Mouse (Mus musculus) intestine, embryonic 16.5 days (tissue): ENCODE data around the gene Lef1. TPM values are rescaled to one million over a fixed set of nuclear protein-coding genes. Genes with fewer than 3 reads are reported as not detected.
A peak's percentile ranks its signal among the peaks of the same experiment; 100 is the strongest.

ENCODE experiments used
- ATAC-seq: fragments of 200-750 bp; cut with Nextera tagmentation; 2 replicates; pipeline ENCODE4 v1.8.0; 2017; ENCODE audit warnings: moderate TSS enrichment, moderate library complexity
- H3K27ac ChIP-seq: fragments of 300-500 bp; sonication (generic); 2 replicates; pipeline ENCODE4 v1.5.1; 2014; ENCODE audit warnings: mild to moderate bottlenecking, low read length
- H3K27me3 ChIP-seq: fragments of 300-500 bp; sonication (generic); replicated peaks from 2 replicates; pipeline ENCODE4 v1.6.1; 2014; ENCODE audit warnings: low read length, control low read depth, mixed read lengths; ENCODE audit not compliant: control insufficient read depth, insufficient read depth
- H3K36me3 ChIP-seq: fragments of 300-500 bp; sonication (generic); 2 replicates; pipeline ENCODE4 v1.6.1; 2014; ENCODE audit warnings: low read length, control low read depth; ENCODE audit not compliant: control insufficient read depth, insufficient read depth
- H3K4me1 ChIP-seq: fragments of 300-500 bp; sonication (generic); 2 replicates; pipeline ENCODE4 v1.6.1; 2014; ENCODE audit warnings: low read length, control low read depth, mixed read lengths; ENCODE audit not compliant: control insufficient read depth, insufficient read depth
- H3K4me2 ChIP-seq: fragments of 300-500 bp; sonication (generic); 2 replicates; pipeline ENCODE4 v1.6.1; 2014; ENCODE audit warnings: low read depth, low read length, control low read depth
- H3K4me3 ChIP-seq: fragments of 300-500 bp; sonication (generic); 2 replicates; pipeline ENCODE4 v1.5.1; 2014; ENCODE audit warnings: mild to moderate bottlenecking, low read length
- H3K9ac ChIP-seq: fragments of 300-500 bp; sonication (generic); 2 replicates; pipeline ENCODE4 v1.6.1; 2014; ENCODE audit warnings: low read depth, low read length
- H3K9me3 ChIP-seq: fragments of 300-500 bp; sonication (generic); 2 replicates; pipeline ENCODE4 v1.6.1; 2016; ENCODE audit warnings: low read length, control low read depth; ENCODE audit not compliant: control insufficient read depth
- WGBS: fragments of 180-500 bp; shearing (Covaris S2); extraction: QIAGEN DNeasy Blood & Tissue Kit; methylation state at CpG from one replicate; pipeline ENCODE4 v1.1.7; 2014; 5-methylcytosine and 5-hydroxymethylcytosine counted together
- polyA plus RNA-seq: library from polyadenylated mRNA; unstranded; fragments of >200 nt; fragmentation: Nextera tagmentation; extraction: Ambion mirVana; gene quantifications from 2 replicates; pipeline ENCODE4 v1.2.1, GENCODE M21; 2015

Gene Lef1
- polyA plus RNA-seq, result 0.28 and 0.31 TPM in 2 replicates

DNA sequence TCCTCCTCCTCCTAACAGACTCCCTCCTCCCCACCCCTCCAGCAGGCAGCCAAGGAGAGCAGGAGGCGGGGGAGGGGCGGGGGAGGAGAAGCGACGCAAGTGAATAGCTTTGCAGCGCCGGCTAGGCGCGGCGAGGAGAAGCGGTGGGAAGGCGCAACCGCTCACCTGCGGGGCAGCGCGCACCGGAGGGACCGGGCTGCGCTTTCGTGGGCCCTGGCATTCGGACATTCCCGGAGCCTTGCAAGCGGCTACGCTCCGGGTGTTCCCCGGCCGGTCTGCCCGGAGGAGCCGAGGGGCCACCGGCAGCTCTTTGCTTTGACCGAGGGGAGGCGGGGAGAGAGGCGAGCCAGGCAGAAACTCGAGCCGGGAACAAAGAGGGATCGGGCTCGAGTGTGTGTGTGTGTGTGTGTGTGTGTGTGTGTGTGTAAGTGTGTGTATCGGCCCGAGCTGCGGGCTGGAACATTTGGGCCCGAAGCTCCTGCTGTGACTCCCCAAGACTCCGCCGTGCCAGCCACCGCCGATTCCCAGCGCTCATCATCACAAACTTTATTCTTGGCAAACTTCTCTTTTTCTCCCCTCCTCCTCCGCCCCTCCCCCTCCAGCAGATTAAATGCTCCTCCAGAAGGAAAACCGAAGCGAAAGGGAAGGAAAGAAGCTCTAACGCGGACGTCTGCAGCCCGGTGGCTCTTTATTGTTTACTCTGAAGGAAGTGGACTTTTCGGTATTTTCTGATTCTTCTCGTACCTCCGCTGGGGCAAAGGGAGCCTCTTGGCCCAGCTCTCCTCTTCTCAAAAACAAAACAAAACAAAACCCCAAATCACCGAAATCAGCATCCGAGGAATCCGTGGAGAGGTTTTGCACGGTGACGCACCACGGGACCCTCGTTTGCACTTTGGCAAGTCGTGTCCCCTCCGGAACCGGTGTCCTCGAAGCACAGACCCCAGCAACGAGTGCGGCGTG, at the start of gene Lef1:
TSS of gene Lef1 (plus strand) at position 281 of the 960 bp plus-strand sequence.
- H3K27me3 ChIP-seq, result peaks cover 82% of the 10 kb centered on the region
- peaks cover 34% of the 10 kb centered on the region for H3K4me1 ChIP-seq
- no peaks in the 10 kb centered on the region for H3K36me3 ChIP-seq
- peak within 1 kb of the TSS; percentile 86 for H3K4me2 ChIP-seq
- peak within 1 kb of the TSS; percentile 50 for H3K4me3 ChIP-seq
- no peaks in the 10 kb centered on the region for H3K9me3 ChIP-seq
- ATAC-seq, result peak; percentile 34; the same call in 1 of the 2 replicates
- H3K27ac ChIP-seq, result no peak within 1 kb of the TSS
- under 1% methylated on average over 66 of the region's 69 CpGs for WGBS
- H3K9ac ChIP-seq, result peak within 1 kb of the TSS; percentile 14; the same call in 1 of the 2 replicates

DNA sequence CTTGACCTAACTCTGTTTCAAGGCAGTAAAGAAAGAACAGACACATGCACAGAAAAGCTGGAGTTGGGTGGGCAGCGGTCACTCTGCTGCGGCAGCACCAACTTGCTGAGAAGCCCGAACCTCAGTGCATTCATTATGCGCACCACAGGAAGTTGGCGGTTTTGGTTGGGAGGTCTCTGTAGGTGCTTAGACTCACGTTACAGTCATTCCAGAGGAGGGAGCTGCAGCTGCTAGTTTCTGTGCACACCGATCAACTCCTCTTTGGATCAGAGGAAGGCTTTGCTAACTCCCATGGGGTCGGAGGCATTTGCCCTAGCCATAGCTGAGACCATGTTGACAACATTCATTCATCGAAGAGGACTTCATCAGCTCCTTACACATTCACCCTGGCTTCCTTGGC, 45.3 kb upstream of the Lef1 start:
- no peak overlapping the region for H3K4me3 ChIP-seq
- no peak overlapping the region for H3K4me2 ChIP-seq
- no peaks in the 10 kb centered on the region for H3K36me3 ChIP-seq
- H3K27ac ChIP-seq, result no peak overlapping the region
- 87% methylated on average over 9 of the region's 9 CpGs for WGBS
- H3K27me3 ChIP-seq, result no peaks in the 10 kb centered on the region
- no peaks in the 10 kb centered on the region for H3K9me3 ChIP-seq
- no peak for ATAC-seq
- H3K4me1 ChIP-seq, result no peaks in the 10 kb centered on the region
- no peak overlapping the region for H3K9ac ChIP-seq

DNA sequence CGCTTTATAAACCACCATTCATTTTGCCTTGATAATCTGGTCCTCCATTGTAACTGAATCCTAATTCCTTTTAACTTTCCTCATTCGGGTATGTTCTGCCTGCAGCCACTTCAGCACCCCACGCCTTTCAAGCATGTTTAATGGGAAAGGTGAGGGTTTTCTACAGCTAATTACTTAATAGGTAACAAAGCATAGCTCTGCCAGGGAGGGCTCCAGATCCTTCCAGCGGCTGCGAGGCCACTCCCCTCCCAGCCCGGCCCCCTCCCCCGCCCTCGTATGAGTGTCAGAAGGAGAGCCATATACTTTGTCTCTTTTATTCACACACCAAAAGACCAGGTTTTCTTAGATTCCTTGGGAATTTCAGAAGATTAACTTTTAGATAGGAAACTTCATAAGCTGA, 44.1 kb upstream of the Lef1 start:
- Histone ChIP-seq H3K9me3 (no peaks in the 10 kb centered on the region), H3K36me3 (no peaks in the 10 kb centered on the region), H3K9ac (no peak overlapping the region), H3K4me3 (no peak overlapping the region), H3K4me1 (no peaks in the 10 kb centered on the region), H3K27me3 (no peaks in the 10 kb centered on the region), H3K4me2 (no peak overlapping the region), H3K27ac (no peak overlapping the region)
- WGBS, result 22% methylated on average over 8 of the region's 8 CpGs
- ATAC-seq, result no peak

DNA sequence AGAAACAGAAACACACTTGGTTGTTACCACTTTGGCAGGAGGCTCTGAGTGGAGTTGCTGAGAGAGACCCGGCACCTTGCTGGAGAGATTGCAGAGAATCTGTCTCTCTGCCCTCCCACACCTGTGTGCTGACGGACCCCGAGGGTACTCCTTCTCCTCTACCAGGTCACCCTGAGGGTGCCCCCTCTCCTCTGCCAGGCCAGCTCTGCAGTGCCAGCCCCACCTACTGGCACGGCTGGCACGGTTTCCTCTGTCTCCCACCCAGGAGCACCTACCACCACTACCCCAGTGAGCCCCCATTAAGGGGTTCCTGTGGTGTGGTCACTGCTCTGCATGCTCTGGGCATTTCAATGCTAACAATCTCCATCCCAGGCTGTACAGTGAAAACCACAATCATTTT, 42.3 kb upstream of the Lef1 start:
- no peaks in the 10 kb centered on the region for H3K9me3 ChIP-seq
- no peaks in the 10 kb centered on the region for H3K36me3 ChIP-seq
- no peaks in the 10 kb centered on the region for H3K27me3 ChIP-seq
- H3K27ac ChIP-seq, result no peak overlapping the region
- no peak for ATAC-seq
- H3K4me2 ChIP-seq, result no peak overlapping the region
- no peak overlapping the region for H3K9ac ChIP-seq
- no peaks in the 10 kb centered on the region for H3K4me1 ChIP-seq
- H3K4me3 ChIP-seq, result no peak overlapping the region
- WGBS, result 83% methylated on average over 5 of the region's 5 CpGs

DNA sequence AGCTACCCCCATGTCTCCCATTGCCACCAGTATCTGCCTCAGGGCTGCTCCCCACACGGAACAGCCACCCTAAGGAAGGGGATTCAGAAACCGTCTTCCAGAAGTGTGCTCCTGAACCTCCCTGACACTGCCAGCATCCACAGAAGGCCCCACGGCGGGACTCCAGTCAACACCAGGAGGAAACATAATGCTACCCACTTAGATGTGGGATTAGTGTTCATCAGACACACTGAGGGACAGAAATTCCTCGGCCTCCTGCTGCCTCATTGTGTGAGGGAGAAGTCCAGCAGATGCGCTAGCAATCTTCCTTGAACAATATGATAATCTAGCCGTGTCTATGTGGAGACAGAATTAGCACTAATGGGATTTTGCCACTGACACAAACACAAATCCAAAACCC, 40.1 kb upstream of the Lef1 start:
- ATAC-seq, result no peak
- Histone ChIP-seq H3K4me1 (no peaks in the 10 kb centered on the region), H3K27ac (no peak overlapping the region), H3K4me2 (no peak overlapping the region), H3K9ac (no peak overlapping the region), H3K9me3 (no peaks in the 10 kb centered on the region), H3K4me3 (no peak overlapping the region), H3K36me3 (no peaks in the 10 kb centered on the region), H3K27me3 (no peaks in the 10 kb centered on the region)
- WGBS, result 70% methylated on average over 7 of the region's 7 CpGs

DNA sequence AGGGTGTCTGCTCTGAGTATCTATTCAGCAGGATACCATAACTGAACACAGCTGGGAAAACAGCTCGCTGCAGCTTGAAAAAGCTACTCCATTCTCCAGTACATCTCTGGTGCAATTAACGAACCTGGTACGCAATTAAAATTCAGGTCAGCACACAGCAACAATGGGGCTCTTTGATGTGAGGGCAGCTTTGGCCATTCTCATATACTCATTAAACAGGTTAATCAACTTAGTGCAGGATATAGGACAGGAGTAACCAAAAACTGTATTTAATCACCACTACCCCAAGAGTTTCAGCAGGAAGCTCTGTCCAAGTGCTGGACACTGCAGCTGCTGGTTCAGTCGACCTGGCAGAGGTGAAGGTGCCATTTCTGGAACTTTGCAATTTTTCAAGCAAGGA, 37.6 kb upstream of the Lef1 start:
- H3K27me3 ChIP-seq, result no peaks in the 10 kb centered on the region
- H3K4me2 ChIP-seq, result no peak overlapping the region
- WGBS, result 69% methylated on average over 4 of the region's 4 CpGs
- H3K36me3 ChIP-seq, result no peaks in the 10 kb centered on the region
- no peaks in the 10 kb centered on the region for H3K4me1 ChIP-seq
- H3K9me3 ChIP-seq, result no peaks in the 10 kb centered on the region
- H3K4me3 ChIP-seq, result no peak overlapping the region
- ATAC-seq, result no peak
- no peak overlapping the region for H3K9ac ChIP-seq
- H3K27ac ChIP-seq, result no peak overlapping the region

DNA sequence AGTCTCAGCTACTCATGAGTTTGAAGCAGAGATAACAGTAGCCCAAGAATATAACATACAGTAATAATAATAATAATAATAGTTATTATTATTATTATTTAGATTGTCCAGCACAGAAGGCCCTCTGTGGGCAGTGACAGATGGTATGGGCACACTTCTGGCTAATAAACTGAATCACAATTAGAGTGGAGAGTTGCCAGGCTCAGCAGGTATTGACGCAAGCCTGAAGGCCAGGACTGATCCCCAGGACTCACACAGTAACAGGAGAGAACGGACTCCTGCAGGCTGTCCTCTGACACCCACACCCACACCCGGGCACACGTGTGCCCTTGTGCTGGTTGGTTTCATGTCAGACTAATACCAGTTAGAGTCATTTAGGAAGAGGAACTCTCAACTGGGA, 36.3 kb upstream of the Lef1 start:
- no peak overlapping the region for H3K4me2 ChIP-seq
- H3K4me1 ChIP-seq, result no peaks in the 10 kb centered on the region
- no peak overlapping the region for H3K9ac ChIP-seq
- H3K9me3 ChIP-seq, result no peaks in the 10 kb centered on the region
- WGBS, result 87% methylated on average over 4 of the region's 4 CpGs
- no peak for ATAC-seq
- no peaks in the 10 kb centered on the region for H3K27me3 ChIP-seq
- H3K4me3 ChIP-seq, result no peak overlapping the region
- no peaks in the 10 kb centered on the region for H3K36me3 ChIP-seq
- H3K27ac ChIP-seq, result no peak overlapping the region

DNA sequence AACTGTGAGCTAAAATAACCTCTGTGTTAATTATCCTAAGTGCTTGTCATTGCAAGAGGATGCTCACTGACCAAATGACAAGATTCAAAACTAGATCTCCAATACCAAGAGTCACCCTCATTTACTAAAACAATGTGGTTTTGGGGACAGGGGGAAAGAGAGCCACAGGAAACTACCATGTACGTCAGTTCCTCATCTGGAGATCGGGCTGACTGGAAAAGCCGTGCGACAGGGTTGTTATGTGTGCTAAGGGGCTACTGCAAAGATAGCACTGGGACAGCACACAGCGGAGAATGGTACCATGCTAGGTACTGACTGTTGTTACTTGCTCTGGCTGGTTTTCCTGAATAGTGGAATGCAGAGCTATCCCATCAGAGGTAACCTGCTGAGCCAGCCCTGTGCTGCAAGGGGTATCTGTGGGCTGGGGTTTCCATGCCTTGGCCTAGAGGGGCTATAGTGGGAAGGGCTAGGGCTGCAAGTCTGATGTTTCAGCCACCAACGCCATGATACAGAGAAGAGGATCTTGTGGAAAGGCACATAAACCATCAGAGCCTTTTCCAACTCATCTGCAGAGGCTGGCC, 32.1 kb upstream of the Lef1 start:
- H3K27me3 ChIP-seq, result no peaks in the 10 kb centered on the region
- no peak overlapping the region for H3K9ac ChIP-seq
- H3K27ac ChIP-seq, result no peak overlapping the region
- H3K9me3 ChIP-seq, result no peaks in the 10 kb centered on the region
- no peaks in the 10 kb centered on the region for H3K36me3 ChIP-seq
- H3K4me3 ChIP-seq, result no peak overlapping the region
- H3K4me1 ChIP-seq, result no peaks in the 10 kb centered on the region
- WGBS, result 85% methylated on average over 6 of the region's 6 CpGs
- H3K4me2 ChIP-seq, result no peak overlapping the region
- ATAC-seq, result no peak

DNA sequence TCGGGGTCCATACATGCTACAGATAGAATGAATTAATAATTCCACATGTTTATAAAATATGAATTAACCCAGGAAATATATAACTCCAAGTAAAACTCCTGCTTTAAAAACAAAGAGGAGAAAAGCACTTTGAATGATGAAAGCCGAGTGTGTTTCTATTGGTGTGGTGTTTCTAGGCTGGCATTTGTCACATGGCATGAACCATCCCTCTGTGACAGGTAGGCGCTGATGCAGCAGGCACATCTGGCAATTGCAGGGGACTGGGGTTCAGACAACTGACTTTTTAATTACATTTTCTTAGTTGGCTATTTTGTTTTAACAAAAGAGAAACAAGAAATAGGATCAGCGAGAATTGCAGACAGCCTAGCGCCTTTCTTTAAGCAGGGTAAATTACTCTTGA, 31.6 kb upstream of the Lef1 start:
- no peaks in the 10 kb centered on the region for H3K9me3 ChIP-seq
- no peak overlapping the region for H3K27ac ChIP-seq
- no peak for ATAC-seq
- H3K4me1 ChIP-seq, result no peaks in the 10 kb centered on the region
- 45% methylated on average over 5 of the region's 5 CpGs for WGBS
- no peaks in the 10 kb centered on the region for H3K36me3 ChIP-seq
- H3K9ac ChIP-seq, result no peak overlapping the region
- no peak overlapping the region for H3K4me3 ChIP-seq
- H3K27me3 ChIP-seq, result peaks cover under 1% of the 10 kb centered on the region; the same call in 1 of the 2 replicates
- H3K4me2 ChIP-seq, result no peak overlapping the region
